ENCODE assay signal across 8 mouse cellular contexts in the genomic region with DNA sequence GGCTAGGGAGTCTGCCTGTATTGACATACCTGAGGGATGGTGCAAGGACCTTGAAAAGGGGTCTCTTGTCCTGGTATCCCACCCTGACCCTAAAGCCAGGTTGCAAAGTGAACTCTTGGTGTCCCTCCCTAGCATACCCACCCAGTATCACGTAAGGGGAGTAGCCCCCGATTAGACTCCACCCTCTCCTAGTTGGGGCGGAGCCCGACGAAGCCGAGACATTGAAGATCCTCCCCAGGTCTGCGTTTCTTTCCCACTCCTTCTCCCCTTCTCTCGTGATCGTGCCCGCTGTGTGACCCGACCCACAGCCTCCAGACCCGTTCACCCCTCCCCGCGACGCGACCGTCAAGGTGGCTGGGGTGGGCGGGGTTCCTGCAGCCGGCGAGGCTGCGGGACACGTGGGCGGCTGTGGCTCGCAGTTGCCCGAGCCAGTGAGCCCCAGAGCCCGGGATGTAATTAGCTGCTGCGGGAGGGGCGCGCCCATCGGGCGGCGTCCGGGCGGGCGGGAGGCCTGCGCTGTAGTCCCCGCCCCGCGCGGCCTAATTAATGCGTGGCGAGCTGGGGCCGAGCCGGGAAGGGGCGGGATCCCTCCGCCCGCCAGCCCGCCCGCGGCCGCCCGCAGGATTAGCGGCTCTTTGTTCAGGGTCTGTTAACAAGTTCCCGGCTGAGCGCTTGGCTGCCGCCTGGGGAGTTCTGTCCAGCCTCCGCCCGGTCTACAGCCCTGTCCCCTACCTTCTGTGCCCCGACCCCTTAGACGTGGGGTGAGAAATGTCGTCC. TPM values are rescaled to one million over a fixed set of nuclear protein-coding genes. Genes with fewer than 3 reads are reported as not detected.
DNase-seq lines count a peak whose midpoint lies in the region; ATAC-seq and TF ChIP-seq lines count a peak whose summit lies in the region.

No protein-coding gene starts in this region.

- no peaks in the 10 kb centered on the region for H3K79me2 ChIP-seq in liver, adult 2 months (ENCODE audit: control insufficient read depth, insufficient read depth, low read length)

- no peak for TF ChIP-seq CTCF in embryonic fibroblast, embryonic 13.5 days (IDR thresholded peaks at IDR 0.05; ENCODE audit: borderline replicate concordance, insufficient read depth, low read length)
- TF ChIP-seq CTCF in liver, adult 2 months (IDR thresholded peaks at IDR 0.05; ENCODE audit: low read depth, low read length) = no peak

- TF ChIP-seq POLR2A in embryonic fibroblast, embryonic 13.5 days (IDR thresholded peaks at IDR 0.05; ENCODE audit: low read depth, low read length) = no peak
- TF ChIP-seq POLR2A in liver, adult 2 months (IDR thresholded peaks at IDR 0.05; ENCODE audit: extremely low read depth, insufficient read depth, low read length) = no peak

- peak; percentile 29 to 49 for DNase-seq in adrenal gland, adult 18-20 months (ENCODE audit: low spot score in 2 of 2)
- DNase-seq in adrenal gland, adult 8-10 months = no peak
- DNase-seq in MN1 (ENCODE audit: low spot score) = peak; percentile 78
- DNase-seq in liver, adult 2 months (ENCODE audit: extremely low read depth, low read depth, low spot score) = no peak
- no peak for DNase-seq in natural killer cell, adult 2 months (ENCODE audit: low spot score in 2 of 2)

- peak overlapping the region; percentile 23 for H3K4me3 ChIP-seq in embryonic fibroblast, embryonic 13.5 days (ENCODE audit: insufficient read depth, low read length)
- H3K4me3 ChIP-seq in hindbrain, embryonic 12.5 days = peak overlapping the region; percentile 41
- peak overlapping the region; percentile 59 for H3K4me3 ChIP-seq in liver, adult 2 months (ENCODE audit: insufficient read depth, low read depth, low read length)
- peak overlapping the region; percentile 40 for H3K4me3 ChIP-seq in midbrain, embryonic 15.5 days

- no peaks in the 10 kb centered on the region for H3K9me3 ChIP-seq in hindbrain, embryonic 12.5 days (replicated peaks)
- H3K9me3 ChIP-seq in midbrain, embryonic 15.5 days = no peaks in the 10 kb centered on the region

- WGBS in hindbrain, embryonic 12.5 days = under 1% methylated on average over 61 of the region's 61 CpGs
- 1% methylated on average over 58 of the region's 61 CpGs for WGBS in liver, adult 2 months
- WGBS in midbrain, embryonic 15.5 days = under 1% methylated on average over 58 of the region's 61 CpGs

- no peak overlapping the region for H3K27ac ChIP-seq in embryonic fibroblast, embryonic 13.5 days (ENCODE audit: insufficient read depth, low read length)
- peak overlapping the region; percentile 66 for H3K27ac ChIP-seq in hindbrain, embryonic 12.5 days
- no peak overlapping the region for H3K27ac ChIP-seq in liver, adult 2 months (replicated peaks; ENCODE audit: insufficient read depth, low read depth, low read length)
- peak overlapping the region; percentile 76 for H3K27ac ChIP-seq in midbrain, embryonic 15.5 days

- peak; percentile 77 for ATAC-seq in hindbrain, embryonic 12.5 days (ENCODE audit: low FRiP score)
- ATAC-seq in midbrain, embryonic 15.5 days (replicated peaks) = peak; percentile 76

- H3K27me3 ChIP-seq in hindbrain, embryonic 12.5 days = peaks cover 94% of the 10 kb centered on the region
- no peaks in the 10 kb centered on the region; the same call in 1 of the 2 replicates for H3K27me3 ChIP-seq in liver, adult 2 months (ENCODE audit: control insufficient read depth, insufficient read depth, low read length)
- H3K27me3 ChIP-seq in midbrain, embryonic 15.5 days (replicated peaks) = peaks cover 34% of the 10 kb centered on the region

- peak overlapping the region; percentile 54 for H3K9ac ChIP-seq in hindbrain, embryonic 12.5 days
- H3K9ac ChIP-seq in liver, adult 2 months (ENCODE audit: low read depth, low read length) = peak overlapping the region; percentile 22; the same call in 1 of the 2 replicates
- H3K9ac ChIP-seq in midbrain, embryonic 15.5 days = peak overlapping the region; percentile 56

- no peaks in the 10 kb centered on the region; the same call in 1 of the 2 replicates for H3K4me1 ChIP-seq in embryonic fibroblast, embryonic 13.5 days (ENCODE audit: control insufficient read depth, insufficient read depth, low read length)
- peaks cover 38% of the 10 kb centered on the region for H3K4me1 ChIP-seq in hindbrain, embryonic 12.5 days
- peaks cover 5% of the 10 kb centered on the region for H3K4me1 ChIP-seq in liver, adult 2 months (ENCODE audit: control insufficient read depth, insufficient read depth, low read length)
- peaks cover 61% of the 10 kb centered on the region for H3K4me1 ChIP-seq in midbrain, embryonic 15.5 days

- H3K4me2 ChIP-seq in hindbrain, embryonic 12.5 days (replicated peaks) = peak overlapping the region; percentile 83
- H3K4me2 ChIP-seq in midbrain, embryonic 15.5 days = peak overlapping the region; percentile 64

- H3K36me3 ChIP-seq in hindbrain, embryonic 12.5 days = no peaks in the 10 kb centered on the region
- no peaks in the 10 kb centered on the region for H3K36me3 ChIP-seq in liver, adult 2 months (ENCODE audit: control insufficient read depth, insufficient read depth, low read length)
- no peaks in the 10 kb centered on the region for H3K36me3 ChIP-seq in midbrain, embryonic 15.5 days (replicated peaks)

RNA-seq across cellular contexts. Expression of a gene that starts 6.7 kb away (rescaled TPM):
- total RNA-seq in adrenal gland, adult 18-20 months (2021) = 1 to 10 TPM; 7.4 to 9.1 TPM
- total RNA-seq in adrenal gland, adult 8-10 months (2022) = 10 to 100 TPM in 2 of 4 experiments, 1 to 10 TPM in 2; 7.6 to 14.6 (median 11.4) TPM
- polyA plus RNA-seq in embryonic fibroblast, embryonic 13.5 days (2011; ENCODE audit: insufficient read length, low read depth, missing spikeins) = 2.5 and 2.9 TPM in 2 replicates
- 5.8 and 6.1 TPM in 2 replicates for polyA plus RNA-seq in hindbrain, embryonic 12.5 days (2016; fragmentation: Nextera tagmentation; extraction: Ambion mirVana)
- total RNA-seq in liver, adult 2 months (2014; rRNA removed) = 0.46 and 0.81 TPM in 2 replicates
- polyA plus RNA-seq in liver, adult 2 months (2012; rRNA removed) = 0.57 and 1.6 TPM in 2 replicates
- 15.7 and 16.1 TPM in 2 replicates for polyA plus RNA-seq in midbrain, embryonic 15.5 days (2015; fragmentation: Nextera tagmentation; extraction: Ambion mirVana)

Comparison
In these comparisons a context has a peak if more than half of its experiments do, and no peak if none do; other contexts are left out.
1. DNase-seq: peak in adrenal gland, adult 18-20 months (2 of 2) and MN1 (single experiment); none in adrenal gland, adult 8-10 months (single experiment), liver, adult 2 months (single experiment) and natural killer cell, adult 2 months (0 of 2).
2. H3K27ac ChIP-seq: peak in hindbrain, embryonic 12.5 days (single experiment) and midbrain, embryonic 15.5 days (single experiment); none in embryonic fibroblast, embryonic 13.5 days (single experiment) and liver, adult 2 months (single experiment).
3. Peak in every context shown above with its lines, with median percentiles within 50 percentile points of each other: H3K4me3 ChIP-seq and H3K9ac ChIP-seq.